Mouse (Mus musculus): ENCODE measurements around the gene Rsph3b. TPM values are rescaled to one million over a fixed set of nuclear protein-coding genes. Genes with fewer than 3 reads are reported as not detected.

Rsph3b gene
- total and polyA plus RNA-seq, 2 experiments, result 17.0 to 19.1 TPM

DNA sequence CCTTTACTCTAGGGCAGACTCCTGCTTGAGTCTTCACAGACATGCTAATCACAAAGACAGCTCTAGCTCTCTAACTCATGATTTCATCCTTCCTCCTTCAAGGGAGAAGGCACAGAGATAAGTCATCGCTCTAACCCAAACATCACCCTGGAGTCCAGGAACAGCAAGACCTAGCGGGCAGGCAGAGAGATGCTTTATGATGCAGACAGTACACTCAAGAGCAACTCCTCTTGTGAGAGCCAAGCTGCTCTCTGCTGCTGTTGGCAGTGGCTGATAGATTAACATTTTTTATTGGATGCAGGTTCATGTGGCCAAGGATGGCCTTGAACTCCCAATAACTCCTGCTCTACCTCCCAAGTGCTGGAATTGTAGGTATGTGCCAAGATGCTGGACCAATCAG is 77.1 kb downstream of the Rsph3b start:
- WGBS, result 94% methylated on average over 2 of the region's 2 CpGs
- H3K27me3 ChIP-seq (ENCODE audit: control insufficient read depth, insufficient read depth, low read length), result no peaks in the 10 kb centered on the region
- H3K36me3 ChIP-seq (ENCODE audit: control insufficient read depth, insufficient read depth, low read length), result no peaks in the 10 kb centered on the region

GRCm38 (mm10) chr17:6868810-6869209 is 79.7 kb downstream of the Rsph3b start:
- H3K4me1 ChIP-seq (ENCODE audit: control insufficient read depth, insufficient read depth, low read length), result no peaks in the 10 kb centered on the region
- no peak overlapping the region for H3K9ac ChIP-seq (ENCODE audit: low read depth, low read length)
- TF ChIP-seq POLR2A (IDR thresholded peaks at IDR 0.05; ENCODE audit: extremely low read depth, insufficient read depth, low read length), result no peak
- no peak for TF ChIP-seq CTCF (IDR thresholded peaks at IDR 0.05; ENCODE audit: low read depth, low read length)
- H3K27ac ChIP-seq (replicated peaks; ENCODE audit: insufficient read depth, low read depth, low read length), result no peak overlapping the region
- DNase-seq (ENCODE audit: extremely low read depth, low read depth, low spot score), result no peak
- no peaks in the 10 kb centered on the region for H3K36me3 ChIP-seq (ENCODE audit: control insufficient read depth, insufficient read depth, low read length)
- H3K4me3 ChIP-seq (ENCODE audit: insufficient read depth, low read depth, low read length), result no peak overlapping the region
- no peaks in the 10 kb centered on the region for H3K27me3 ChIP-seq (ENCODE audit: control insufficient read depth, insufficient read depth, low read length)
- no peaks in the 10 kb centered on the region for H3K79me2 ChIP-seq (ENCODE audit: control insufficient read depth, insufficient read depth, low read length)

More for the DNA sequence above, 77.1 kb downstream of the Rsph3b start:
- H3K9ac ChIP-seq (ENCODE audit: low read depth, low read length), result no peak overlapping the region
- TF ChIP-seq POLR2A (IDR thresholded peaks at IDR 0.05; ENCODE audit: extremely low read depth, insufficient read depth, low read length) (no peak), CTCF (IDR thresholded peaks at IDR 0.05; ENCODE audit: low read depth, low read length) (no peak)
- DNase-seq (ENCODE audit: extremely low read depth, low read depth, low spot score), result no peak
- H3K27ac ChIP-seq (replicated peaks; ENCODE audit: insufficient read depth, low read depth, low read length), result no peak overlapping the region
- H3K79me2 ChIP-seq (ENCODE audit: control insufficient read depth, insufficient read depth, low read length), result no peaks in the 10 kb centered on the region
- no peaks in the 10 kb centered on the region for H3K4me1 ChIP-seq (ENCODE audit: control insufficient read depth, insufficient read depth, low read length)
- H3K4me3 ChIP-seq (ENCODE audit: insufficient read depth, low read depth, low read length), result no peak overlapping the region

- Histone ChIP-seq H3K27ac (replicated peaks; ENCODE audit: insufficient read depth, low read depth, low read length) (no peak overlapping the region), H3K4me3 (ENCODE audit: insufficient read depth, low read depth, low read length) (no peak overlapping the region), H3K27me3 (ENCODE audit: control insufficient read depth, insufficient read depth, low read length) (no peaks in the 10 kb centered on the region), H3K9ac (ENCODE audit: low read depth, low read length) (no peak overlapping the region), H3K4me1 (ENCODE audit: control insufficient read depth, insufficient read depth, low read length) (no peaks in the 10 kb centered on the region), H3K79me2 (ENCODE audit: control insufficient read depth, insufficient read depth, low read length) (no peaks in the 10 kb centered on the region), H3K36me3 (ENCODE audit: control insufficient read depth, insufficient read depth, low read length) (no peaks in the 10 kb centered on the region)
- DNase-seq (ENCODE audit: extremely low read depth, low read depth, low spot score), result peak; percentile 49
- TF ChIP-seq POLR2A (IDR thresholded peaks at IDR 0.05; ENCODE audit: extremely low read depth, insufficient read depth, low read length) (no peak), CTCF (IDR thresholded peaks at IDR 0.05; ENCODE audit: low read depth, low read length) (no peak)
- 31% methylated on average over 7 of the region's 7 CpGs for WGBS
Observed at GRCm38 (mm10) chr17:6867740-6868139, 80.7 kb downstream of the Rsph3b start.

GRCm38 (mm10) chr17:6866576-6866975 is 81.9 kb downstream of the Rsph3b start:
- H3K4me3 ChIP-seq (ENCODE audit: insufficient read depth, low read depth, low read length), result no peak overlapping the region
- 81% methylated on average over 1 of the region's 1 CpGs for whole genome bisulfite sequencing
- H3K9ac ChIP-seq (ENCODE audit: low read depth, low read length), result no peak overlapping the region
- no peak for DNase-seq (ENCODE audit: extremely low read depth, low read depth, low spot score)
- H3K36me3 ChIP-seq (ENCODE audit: control insufficient read depth, insufficient read depth, low read length), result no peaks in the 10 kb centered on the region
- no peaks in the 10 kb centered on the region for H3K4me1 ChIP-seq (ENCODE audit: control insufficient read depth, insufficient read depth, low read length)
- TF ChIP-seq CTCF (IDR thresholded peaks at IDR 0.05; ENCODE audit: low read depth, low read length) (no peak), POLR2A (IDR thresholded peaks at IDR 0.05; ENCODE audit: extremely low read depth, insufficient read depth, low read length) (no peak)
- no peak overlapping the region for H3K27ac ChIP-seq (replicated peaks; ENCODE audit: insufficient read depth, low read depth, low read length)
- no peaks in the 10 kb centered on the region for H3K79me2 ChIP-seq (ENCODE audit: control insufficient read depth, insufficient read depth, low read length)
- H3K27me3 ChIP-seq (ENCODE audit: control insufficient read depth, insufficient read depth, low read length), result no peaks in the 10 kb centered on the region

DNA sequence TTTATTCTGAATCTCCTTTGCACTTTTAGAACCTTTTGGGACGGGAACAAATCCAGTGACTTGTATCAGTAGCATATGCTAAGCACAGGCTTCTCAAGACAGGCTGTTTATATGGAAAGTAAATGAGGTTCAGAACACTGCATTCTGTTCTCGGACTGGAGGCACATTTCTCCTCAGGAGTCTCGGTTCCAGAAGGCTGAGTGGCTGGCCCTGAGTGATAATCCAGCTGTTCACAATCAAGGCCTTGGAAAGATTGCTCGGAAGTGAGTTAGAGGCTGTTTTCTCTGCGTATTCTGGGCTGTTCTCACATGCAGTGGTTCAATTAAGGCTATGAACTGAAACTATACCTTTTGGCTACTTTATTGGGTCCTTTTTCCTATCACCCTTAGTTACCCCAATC is 82.9 kb downstream of the Rsph3b start:
- 88% methylated on average over 5 of the region's 5 CpGs for WGBS
- 0 out of 2 replicates have a peak, but pooled peaks cover 1% of the 10 kb centered on the region for H3K4me1 ChIP-seq (ENCODE audit: control insufficient read depth, insufficient read depth, low read length)
- no peaks in the 10 kb centered on the region for H3K79me2 ChIP-seq (ENCODE audit: control insufficient read depth, insufficient read depth, low read length)
- H3K9ac ChIP-seq (ENCODE audit: low read depth, low read length), result no peak overlapping the region
- H3K27ac ChIP-seq (replicated peaks; ENCODE audit: insufficient read depth, low read depth, low read length), result no peak overlapping the region
- TF ChIP-seq CTCF (IDR thresholded peaks at IDR 0.05; ENCODE audit: low read depth, low read length) (no peak), POLR2A (IDR thresholded peaks at IDR 0.05; ENCODE audit: extremely low read depth, insufficient read depth, low read length) (no peak)
- no peaks in the 10 kb centered on the region for H3K36me3 ChIP-seq (ENCODE audit: control insufficient read depth, insufficient read depth, low read length)
- DNase-seq (ENCODE audit: extremely low read depth, low read depth, low spot score), result no peak
- no peak overlapping the region for H3K4me3 ChIP-seq (ENCODE audit: insufficient read depth, low read depth, low read length)
- no peaks in the 10 kb centered on the region for H3K27me3 ChIP-seq (ENCODE audit: control insufficient read depth, insufficient read depth, low read length)

DNA sequence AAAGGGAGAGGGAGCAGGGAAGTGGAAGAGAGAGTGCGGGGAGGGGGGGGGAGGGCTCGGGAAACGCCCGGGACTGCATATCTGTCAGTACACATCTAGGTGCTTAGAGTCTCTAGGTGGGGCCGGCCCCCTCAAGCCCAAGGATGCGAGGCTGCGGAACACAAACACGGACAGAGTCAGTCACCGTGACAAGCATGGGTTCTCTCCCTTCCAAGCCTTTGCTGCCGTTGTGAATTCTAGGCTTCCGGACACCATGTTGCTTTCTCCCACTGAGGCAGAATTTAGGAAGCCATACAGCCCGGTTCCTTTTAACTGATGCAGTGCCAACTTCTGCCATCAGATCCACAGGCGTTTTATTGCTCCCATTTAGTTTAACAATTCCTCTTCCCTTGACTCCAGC is 83.6 kb downstream of the Rsph3b start:
- DNase-seq (ENCODE audit: extremely low read depth, low read depth, low spot score), result no peak
- Histone ChIP-seq H3K4me3 (ENCODE audit: insufficient read depth, low read depth, low read length) (no peak overlapping the region), H3K27ac (replicated peaks; ENCODE audit: insufficient read depth, low read depth, low read length) (no peak overlapping the region), H3K79me2 (ENCODE audit: control insufficient read depth, insufficient read depth, low read length) (no peaks in the 10 kb centered on the region), H3K9ac (ENCODE audit: low read depth, low read length) (no peak overlapping the region), H3K27me3 (ENCODE audit: control insufficient read depth, insufficient read depth, low read length) (no peaks in the 10 kb centered on the region), H3K36me3 (ENCODE audit: control insufficient read depth, insufficient read depth, low read length) (no peaks in the 10 kb centered on the region), H3K4me1 (ENCODE audit: control insufficient read depth, insufficient read depth, low read length) (0 out of 2 replicates have a peak, but pooled peaks cover 1% of the 10 kb centered on the region)
- TF ChIP-seq CTCF (IDR thresholded peaks at IDR 0.05; ENCODE audit: low read depth, low read length) (no peak), POLR2A (IDR thresholded peaks at IDR 0.05; ENCODE audit: extremely low read depth, insufficient read depth, low read length) (no peak)
- 66% methylated on average over 13 of the region's 13 CpGs for WGBS
